Mouse (Mus musculus) bone marrow macrophage, adult 2 months (primary cell): ENCODE data around the gene Map7d3.

Source experiments
- CTCF ChIP-seq: IDR thresholded peaks from 2 replicates; pipeline ENCODE4 v1.5.1; 2012; ENCODE audit warnings: low read depth, mild to moderate bottlenecking, low read length, moderate library complexity
- POLR2A ChIP-seq: IDR thresholded peaks from 2 replicates; pipeline ENCODE4 v1.6.1; 2012; ENCODE audit warnings: mild to moderate bottlenecking, low read depth, low read length, borderline replicate concordance

GRCm38 (mm10) chrX:56835842-56836241, 13.7 kb upstream of the Map7d3 start:
- TF ChIP-seq POLR2A (no peak), CTCF (no peak)
